In genomic region chr16:38338077-38338476, GRCm38 (mm10) we compare ENCODE assay signal across 2 mouse cellular contexts.
TF ChIP-seq lines count a peak whose summit lies in the region.

No protein-coding gene starts in this region.

TF ChIP-seq in CH12.LX, 34 proteins besides CTCF, POLR2A, EP300 and RAD21:
- TF ChIP-seq ZNF384 (IDR thresholded peaks at IDR 0.05; ENCODE audit: low read depth, low read length) (peak; percentile 75), MYC (IDR thresholded peaks at IDR 0.05; ENCODE audit: low read depth, low read length) (peak; percentile 21; the same call in 1 of the 2 replicates), SMC3 (IDR thresholded peaks at IDR 0.05; ENCODE audit: low read depth, low read length) (peak; percentile 31)

TF ChIP-seq in MEL, 35 proteins besides CTCF, POLR2A, EP300 and RAD21:
- peak; percentile 47; the same call in 1 of the 2 replicates for TF ChIP-seq ZC3H11A (IDR thresholded peaks at IDR 0.05; ENCODE audit: low read depth, low read length)
- peak; percentile 32 for TF ChIP-seq SMC3 (IDR thresholded peaks at IDR 0.05; ENCODE audit: low read depth, low read length)
- TF ChIP-seq ZNF384 (IDR thresholded peaks at IDR 0.05; ENCODE audit: low read depth, low read length), result peak; percentile 82
